Comparison of ENCODE assay signal across 14 mouse cellular contexts in genomic region chr9:70875059-70875458, GRCm38 (mm10).
"Had no signal": no experiment of that assay in that cellular context is flagged by ENCODE, and none has a peak within 500 bp of the region (broad histone marks: within the 10 kb centered on the region; RNA-seq: fewer than 3 reads in every experiment).

No protein-coding gene starts in this region.

- H3K9me3 ChIP-seq: limb, embryonic 13.5 days; midbrain, embryonic 10.5 days; neural tube, embryonic 15.5 days had no signal

- H3K27ac ChIP-seq: limb, embryonic 13.5 days; midbrain, embryonic 10.5 days; neural tube, embryonic 15.5 days had no signal

- H3K27me3 ChIP-seq: limb, embryonic 13.5 days; neural tube, embryonic 15.5 days had no signal

- H3K4me2 ChIP-seq: limb, embryonic 13.5 days; lung, embryonic 14.5 days; neural tube, embryonic 15.5 days had no signal

- H3K4me1 ChIP-seq: midbrain, embryonic 10.5 days had no signal

- DNase-seq: kidney, adult 9 months; left cerebral cortex, postnatal 4 days; lung, embryonic 14.5 days; lung, postnatal 10 days; lung, postnatal 4 days; midbrain, embryonic 14.5 days; right cerebral cortex, postnatal 4 days; spleen, adult 18-20 months; thymus, adult 2 months; thymus, postnatal 25 days had no signal

- H3K4me3 ChIP-seq: limb, embryonic 13.5 days; midbrain, embryonic 10.5 days; myocyte; neural tube, embryonic 15.5 days had no signal

- H3K36me3 ChIP-seq: limb, embryonic 13.5 days; midbrain, embryonic 10.5 days; neural tube, embryonic 15.5 days had no signal

- H3K9ac ChIP-seq: limb, embryonic 13.5 days; lung, embryonic 14.5 days; neural tube, embryonic 15.5 days had no signal
